Mouse (Mus musculus) neutrophil, adult 65 days (primary cell): ENCODE results near the gene Vmn1r18. TPM values are rescaled to one million over a fixed set of nuclear protein-coding genes. Genes with fewer than 3 reads are reported as not detected.

ENCODE experiments used
- total RNA-seq: library from RNA; stranded (reverse); gene quantifications from 2 replicates; pipeline ENCODE4 v1.2.4, GENCODE M21; 2023

The Vmn1r18 gene
- not detected in 2 replicates for total RNA-seq

DNA sequence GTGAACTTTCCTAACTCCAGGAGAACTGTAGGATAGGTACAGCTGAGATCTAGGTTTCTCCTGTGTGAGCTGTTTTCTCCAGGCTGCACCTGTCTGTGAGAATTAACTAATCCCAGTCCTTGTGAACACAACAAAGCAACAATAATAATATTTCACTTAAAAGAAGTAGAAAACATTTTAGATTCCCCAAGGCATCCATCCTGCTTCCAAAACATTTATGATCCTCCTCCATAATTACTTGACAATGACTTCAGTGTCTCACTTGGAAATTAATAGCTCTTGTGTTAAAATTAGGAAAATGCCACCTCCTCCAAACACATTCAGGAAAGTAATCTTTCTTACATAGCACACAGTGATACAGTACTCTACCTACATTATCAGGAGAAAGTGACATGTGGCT is at the start of gene Vmn1r18:
Vmn1r18 (minus strand) TSS at position 101 of the 400 bp plus-strand sequence.

DNA sequence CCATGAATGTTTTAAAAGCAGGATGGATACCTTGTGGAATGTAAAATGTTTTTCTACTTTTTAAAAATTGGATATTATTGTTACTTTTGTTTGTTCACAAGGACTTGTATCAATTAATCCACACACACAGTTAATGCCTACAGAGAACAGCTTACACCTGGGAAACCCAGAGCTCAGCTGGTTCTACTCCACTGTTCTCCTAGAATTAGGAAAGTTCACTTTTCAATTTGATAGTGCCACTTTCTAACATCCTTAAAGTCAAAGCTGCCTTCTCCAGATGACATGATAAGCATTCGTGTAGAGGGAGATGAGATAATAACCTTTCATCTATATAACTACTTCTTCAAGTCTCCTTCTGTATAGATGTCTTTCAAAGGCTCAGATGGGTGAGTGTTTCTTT is 33.0 kb upstream of the Vmn1r18 start, which contains the start of gene Vmn1r20:
Vmn1r20 (plus strand) TSS at position 301 of the 400 bp plus-strand sequence.

DNA sequence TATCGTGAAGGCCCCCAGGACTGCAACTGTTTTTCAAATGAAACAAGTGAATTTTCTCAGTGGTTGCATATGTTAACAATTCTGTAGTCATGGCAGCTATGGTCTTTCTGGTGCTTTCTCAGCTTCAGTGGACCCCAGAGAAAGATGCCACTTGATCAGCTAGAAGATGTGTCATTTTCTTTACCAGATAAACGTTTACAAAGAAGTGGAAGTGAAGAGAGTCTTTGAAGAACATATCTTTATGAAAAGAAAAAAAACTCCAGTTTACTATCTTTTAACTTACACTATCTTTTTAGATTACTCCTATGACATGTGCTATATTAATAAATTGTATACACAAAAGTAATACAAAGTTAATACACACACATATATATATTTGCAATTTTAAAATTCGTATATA is 7.9 kb upstream of the Vmn1r18 start, which contains the start of gene Vmn1r19:
Vmn1r19 (plus strand) TSS at position 301 of the 400 bp plus-strand sequence.

DNA sequence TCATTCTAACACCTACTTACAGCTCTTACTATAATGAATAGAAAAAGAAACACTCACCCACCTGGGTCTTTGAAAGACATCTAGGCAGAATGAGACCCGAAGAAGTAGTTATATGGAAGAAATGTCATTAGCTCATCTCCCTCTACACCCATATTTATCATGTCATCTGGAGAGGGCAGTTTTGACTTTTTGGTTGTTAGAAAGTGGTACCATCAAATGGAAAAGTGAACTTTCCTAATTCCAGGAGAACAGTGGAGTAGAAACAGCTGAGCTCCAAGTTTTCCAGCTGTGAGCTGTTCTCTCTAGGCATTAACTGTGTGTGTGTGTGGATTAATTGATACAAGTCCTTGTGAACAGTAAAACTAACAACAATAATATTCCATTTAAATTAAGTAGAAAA is 32.0 kb downstream of the Vmn1r18 start, which contains the start of gene Vmn1r17:
Vmn1r17 (minus strand) TSS at position 101 of the 400 bp plus-strand sequence.

DNA sequence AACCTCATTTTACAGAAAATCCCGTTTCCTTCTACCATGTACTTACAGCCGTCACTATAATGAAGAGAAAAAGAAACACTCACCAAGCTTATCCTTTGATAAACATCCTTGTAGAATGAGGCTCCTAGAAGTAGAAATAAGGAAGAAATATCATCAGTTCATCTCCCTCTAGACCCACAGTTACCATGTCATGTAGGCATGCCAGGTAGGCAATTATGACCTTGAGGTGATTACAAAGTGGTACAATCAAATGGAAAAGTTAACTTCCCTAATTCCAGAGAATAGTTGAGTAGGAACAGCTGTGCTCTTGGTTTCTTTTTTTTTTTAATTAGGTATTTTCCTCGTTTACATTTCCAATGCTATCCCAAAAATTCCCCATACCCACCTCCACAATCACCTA is 66.2 kb downstream of the Vmn1r18 start, which contains the start of gene Vmn1r16:
Vmn1r16 (minus strand) TSS at position 101 of the 400 bp plus-strand sequence.

Other genes with a start within 250 kb of the Vmn1r18 start
- gene Vmn1r12, start 238.9 kb downstream of the Vmn1r18 start, total RNA-seq = 0.14 and 0.16 TPM in 2 replicates
- not detected in 2 replicates for gene Vmn1r13, start 192.5 kb downstream of the Vmn1r18 start, total RNA-seq
- gene Vmn1r14, start 164.1 kb downstream of the Vmn1r18 start, total RNA-seq = not detected in 2 replicates
- gene Vmn1r15, start 137.8 kb downstream of the Vmn1r18 start, total RNA-seq = not detected in 2 replicates
- gene Vmn1r16, start 66.3 kb downstream of the Vmn1r18 start, total RNA-seq = not detected in 2 replicates
- gene Vmn1r17, start 32.1 kb downstream of the Vmn1r18 start, total RNA-seq = not detected in 2 replicates
- gene Vmn1r19, start 8.0 kb upstream of the Vmn1r18 start, total RNA-seq = not detected in 2 replicates
- gene Vmn1r20, start 33.1 kb upstream of the Vmn1r18 start, total RNA-seq = not detected in 2 replicates
- gene Ppm1k, start 139.7 kb upstream of the Vmn1r18 start, total RNA-seq = 5.4 and 8.7 TPM in 2 replicates
- 9.8 and 13.2 TPM in 2 replicates for gene Herc6, start 185.2 kb upstream of the Vmn1r18 start, total RNA-seq